Mouse (Mus musculus) megakaryocyte, embryonic 14.5 days (primary cell): ENCODE measurements around the gene Adam1a.

Experiments used
- FLI1 ChIP-seq: IDR thresholded peaks from 2 replicates; pipeline ENCODE4 v1.6.1; 2012; ENCODE audit warnings: low read length, inconsistent platforms, mixed read lengths
- GATA1 ChIP-seq: IDR thresholded peaks from 3 replicates; pipeline ENCODE4 v1.6.1; 2012; ENCODE audit warnings: mixed read lengths, low read length, inconsistent platforms, borderline replicate concordance

- TF ChIP-seq GATA1 (no peak), FLI1 (no peak)
These were observed 19.4 kb downstream of the Adam1a start for GRCm38 (mm10) chr5:121525774-121526450.
